Mouse (Mus musculus) CD8-positive naive resting alpha-beta T cell, adult 57 days (primary cell): ENCODE results near the gene Rnf20. TPM values are rescaled to one million over a fixed set of nuclear protein-coding genes. Genes with fewer than 3 reads are reported as not detected.

Source experiments
- total RNA-seq: library from RNA; stranded (reverse); gene quantifications from one replicate; pipeline ENCODE4 v1.2.4, GENCODE M21; 2023

Rnf20 gene
- 130 TPM for total RNA-seq

DNA sequence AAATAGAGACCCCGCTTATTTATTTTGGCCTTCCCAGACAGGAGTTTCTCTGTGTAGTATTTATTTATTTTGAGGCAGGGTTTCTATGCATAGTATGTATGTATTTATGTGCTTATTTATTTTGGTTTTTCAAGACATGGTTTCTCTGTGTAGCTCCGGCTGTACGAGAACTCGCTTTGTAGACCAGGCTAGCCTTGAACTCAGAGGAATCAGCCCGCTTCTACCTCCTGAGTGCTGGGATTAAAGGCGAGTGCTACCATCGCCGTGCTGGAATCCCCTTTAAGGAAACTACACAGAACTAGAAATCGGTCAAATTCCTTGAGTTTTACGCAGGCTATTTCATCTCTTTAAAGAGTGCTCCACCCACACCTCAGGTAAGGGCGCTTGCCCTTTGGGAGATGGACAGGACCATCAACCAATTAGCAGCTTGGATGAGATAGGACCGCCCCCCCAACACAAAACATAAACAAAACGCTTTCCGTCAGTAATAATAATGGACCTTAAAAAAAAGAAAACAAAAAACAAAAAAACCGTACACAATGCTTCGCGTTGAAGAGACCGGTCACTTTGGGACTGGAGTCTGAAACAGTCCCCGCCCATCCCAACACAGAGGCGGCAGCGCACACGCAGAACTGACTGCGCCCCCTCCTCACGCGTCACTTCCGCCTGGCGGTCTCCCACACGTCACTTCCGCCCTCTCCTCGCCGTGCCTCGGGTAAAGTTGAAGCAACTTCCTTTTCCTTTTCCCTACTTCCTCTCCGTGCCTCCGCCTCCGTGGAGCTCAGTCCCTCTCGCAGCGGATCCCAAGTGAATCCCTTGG, at the start of gene Rnf20:
Gene Rnf20 (plus strand): TSS at position 688 of the 820 bp plus-strand sequence.

DNA sequence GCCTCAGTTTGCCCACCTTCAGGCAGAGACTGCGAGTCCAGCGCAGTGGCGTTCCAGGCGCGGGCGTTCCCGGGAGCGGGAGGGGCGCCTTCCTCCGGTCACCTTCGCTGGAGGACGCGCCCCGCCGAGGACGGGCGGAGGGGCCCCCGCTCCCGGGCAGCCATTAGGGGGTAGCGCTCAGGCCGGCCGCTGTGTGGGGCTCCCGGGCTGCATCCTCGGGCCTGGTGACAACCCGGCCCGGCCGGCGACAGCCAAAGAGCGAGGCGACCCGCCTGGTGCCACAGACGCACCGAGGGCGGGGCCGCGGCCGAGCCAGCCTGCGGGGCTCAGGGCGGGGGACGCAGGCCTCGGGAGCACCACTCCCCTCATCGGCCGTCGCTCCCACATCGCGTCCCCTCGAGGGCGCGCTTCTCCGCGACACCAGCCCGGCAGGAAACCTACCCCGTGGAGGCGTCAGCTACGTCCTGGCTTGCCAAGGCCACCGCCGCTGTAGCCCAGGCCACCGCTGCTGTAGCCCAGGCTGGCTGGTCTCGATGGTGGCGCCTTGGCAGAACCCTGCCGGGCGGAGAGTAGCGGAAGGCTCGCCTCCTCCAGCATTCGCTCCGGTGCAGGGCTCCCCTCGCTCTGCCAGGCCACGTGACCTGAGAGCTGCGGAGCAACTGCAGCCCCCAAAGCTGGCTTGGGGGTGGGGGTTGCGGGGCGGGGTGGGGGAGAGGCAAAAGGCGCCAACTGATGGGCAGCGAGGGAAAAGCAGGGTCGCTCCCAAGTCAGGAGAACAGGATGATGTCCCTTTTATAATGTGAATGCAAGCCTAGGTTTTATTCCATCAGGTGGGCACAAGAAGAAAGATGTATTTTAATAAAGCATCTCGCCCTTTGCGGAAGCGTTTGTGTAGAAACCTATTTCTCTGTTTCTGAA, 34.4 kb upstream of the Rnf20 start, which contains the start of gene Tmem246:
Gene Tmem246 (minus strand): TSS at position 694 of the 918 bp plus-strand sequence.

DNA sequence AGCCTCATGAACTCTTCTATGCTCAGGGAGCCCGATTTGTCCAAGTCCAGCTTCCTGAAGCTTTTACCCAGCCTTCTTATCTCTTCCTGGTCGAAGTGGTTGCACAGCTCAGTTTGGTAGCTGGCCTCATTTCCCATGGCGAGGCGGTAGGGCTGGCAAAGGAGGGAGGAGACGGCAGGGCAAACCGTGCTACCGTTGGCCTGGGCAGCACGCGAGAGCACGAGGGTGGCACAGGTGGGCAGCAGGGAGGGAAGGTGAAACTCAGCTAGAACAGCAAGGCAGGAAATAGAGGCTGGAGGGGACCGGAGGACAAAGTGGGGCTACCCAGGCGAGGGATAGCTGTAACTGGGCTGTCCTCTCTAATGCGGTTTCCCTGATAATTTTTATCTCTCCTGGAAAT, 50.0 kb downstream of the Rnf20 start, which contains the start of gene Ppp3r2:
Gene Ppp3r2 (minus strand): TSS at position 213 of the 400 bp plus-strand sequence.

Other genes starting within 250 kb of the Rnf20 start
- gene Acnat2, start 223.9 kb upstream of the Rnf20 start, total RNA-seq, result not detected
- gene Acnat1, start 158.1 kb upstream of the Rnf20 start, total RNA-seq, result not detected
- not detected for gene Baat, start 125.4 kb upstream of the Rnf20 start, total RNA-seq
- 10.7 TPM for gene Mrpl50, start 110.9 kb upstream of the Rnf20 start, total RNA-seq
- gene Zfp189, start 110.8 kb upstream of the Rnf20 start, total RNA-seq, result 4.3 TPM
- not detected for gene Aldob, start 82.5 kb upstream of the Rnf20 start, total RNA-seq
- not detected for gene Tmem246, start 34.1 kb upstream of the Rnf20 start, total RNA-seq
- gene Ppp3r2, start 50.0 kb downstream of the Rnf20 start, total RNA-seq, result not detected
- gene Grin3a, start 213.7 kb downstream of the Rnf20 start, total RNA-seq, result not detected